Comparison of ENCODE assay signal across 18 mouse cellular contexts in the genomic region with DNA sequence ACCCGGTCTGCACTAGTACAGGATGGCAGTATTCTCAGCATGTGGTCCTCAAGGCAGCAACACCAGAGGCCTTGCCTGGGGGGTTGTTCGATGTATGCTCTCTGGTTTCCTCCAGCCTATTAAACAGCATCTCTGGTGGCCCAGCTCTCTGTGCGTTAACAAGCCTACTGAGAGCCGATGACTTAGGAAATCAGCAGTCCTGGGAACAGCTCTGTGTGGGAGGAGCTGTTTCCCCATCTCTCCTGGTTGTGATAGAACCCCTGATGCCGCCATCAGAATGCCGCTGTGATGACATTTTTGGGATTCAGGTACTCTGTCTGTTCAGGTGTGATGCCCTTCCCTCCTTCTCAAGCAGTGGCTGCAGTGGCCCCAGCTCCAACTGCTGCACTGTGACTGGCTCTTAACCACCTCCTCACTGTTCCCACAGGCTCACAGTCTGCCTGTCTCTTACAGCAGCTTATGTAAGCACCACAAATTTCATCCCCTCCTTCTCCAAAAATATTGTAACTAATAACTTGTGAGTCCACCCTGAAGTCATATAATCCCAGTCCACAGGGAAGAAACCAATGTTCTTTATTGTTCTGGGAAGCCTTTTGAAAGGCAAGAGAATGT. TPM values are rescaled to one million over a fixed set of nuclear protein-coding genes. Genes with fewer than 3 reads are reported as not detected.
DNase-seq lines count a peak whose midpoint lies in the region; TF ChIP-seq lines count a peak whose summit lies in the region.
"Had no signal": no experiment of that assay in that cellular context is flagged by ENCODE, and none has a peak within 500 bp of the region (broad histone marks: within the 10 kb centered on the region; RNA-seq: fewer than 3 reads in every experiment).

No protein-coding gene starts in this region.

- TF ChIP-seq CTCF in layer of hippocampus, adult 2 months (conservative IDR thresholded peaks at IDR 0.05): no peak
- no peak for TF ChIP-seq CTCF in left cerebral cortex, adult 2 months (IDR thresholded peaks at IDR 0.05)

- peak in 1 of 2 experiments; percentile 41 for DNase-seq in layer of hippocampus, adult 2 months (ENCODE audit: low spot score in 2 of 2)
- DNase-seq in layer of hippocampus, adult 9-10 months (ENCODE audit: low spot score): no peak
- no peak for DNase-seq in left cerebral cortex, adult 2 months (ENCODE audit: extremely low spot score in 1 of 2, low spot score in 2 of 2)
- DNase-seq in left cerebral cortex, postnatal 10 days (ENCODE audit: extremely low spot score in 1 of 2, low spot score in 2 of 2): no peak
- peak; percentile 72 for DNase-seq in brain, adult 2 months (ENCODE audit: low read depth, low spot score)
- no peak for DNase-seq in lung, postnatal 4 days
- DNase-seq: adrenal gland, adult 2 months; adrenal gland, postnatal 10 days; adrenal gland, postnatal 25 days; cerebellum, adult 11-12 months; cerebellum, adult 2 months; cerebellum, adult 9-10 months; cerebellum, postnatal 10 days; cerebellum, postnatal 25 days had no signal

- no peak overlapping the region for H3K4me3 ChIP-seq in layer of hippocampus, adult 2 months
- no peak overlapping the region for H3K4me3 ChIP-seq in left cerebral cortex, adult 2 months
- H3K4me3 ChIP-seq: embryonic facial prominence, embryonic 10.5 days; embryonic facial prominence, embryonic 12.5 days; forebrain, embryonic 13.5 days; forebrain, embryonic 15.5 days had no signal

- peak overlapping the region; percentile 82 for H3K27ac ChIP-seq in layer of hippocampus, adult 2 months
- H3K27ac ChIP-seq in left cerebral cortex, adult 2 months: peak overlapping the region; percentile 50; the same call in 1 of the 2 replicates
- H3K27ac ChIP-seq: embryonic facial prominence, embryonic 10.5 days; embryonic facial prominence, embryonic 12.5 days; forebrain, embryonic 13.5 days; forebrain, embryonic 15.5 days had no signal

- intact Hi-C loops in left cerebral cortex, adult 2 months (cut with DNase I): no loop called here
- intact Hi-C loops in left cerebral cortex, postnatal 10 days (cut with DNase I): loop anchor here (5.0 kb wide), 1 partner anchor 86 kb away; no protein-coding TSS in a partner anchor

RNA-seq across cellular contexts. Expression of gene Tamm41, which starts 14.0 kb away (rescaled TPM):
- total RNA-seq in layer of hippocampus, adult 2 months (2021): 10 to 100 TPM; 18.6 to 20.9 TPM
- total RNA-seq in left cerebral cortex, adult 2 months (2021): 10 to 100 TPM; 19.7 to 20.0 TPM
- total RNA-seq in left cerebral cortex, postnatal 10 days (2021): 10 to 100 TPM; 20.8 to 21.1 TPM
